Mouse (Mus musculus) small intestine, adult 10 weeks (tissue): ENCODE data around the gene Cyp4f17. TPM values are rescaled to one million over a fixed set of nuclear protein-coding genes. Genes with fewer than 3 reads are reported as not detected.

Experiments used
- polyA plus RNA-seq: library from polyadenylated mRNA; stranded (reverse); fragments of 350-450 nt; fragmentation: Illumina TruSeq; extraction: RNeasy Lipid Tissue Mini Kit (QIAGEN cat#74804); gene quantifications from one replicate; pipeline ENCODE4 v1.2.3, GENCODE M21; 2014; ENCODE audit warnings: low replicate concordance

The Cyp4f17 gene
- 0.37 TPM for polyA plus RNA-seq

DNA sequence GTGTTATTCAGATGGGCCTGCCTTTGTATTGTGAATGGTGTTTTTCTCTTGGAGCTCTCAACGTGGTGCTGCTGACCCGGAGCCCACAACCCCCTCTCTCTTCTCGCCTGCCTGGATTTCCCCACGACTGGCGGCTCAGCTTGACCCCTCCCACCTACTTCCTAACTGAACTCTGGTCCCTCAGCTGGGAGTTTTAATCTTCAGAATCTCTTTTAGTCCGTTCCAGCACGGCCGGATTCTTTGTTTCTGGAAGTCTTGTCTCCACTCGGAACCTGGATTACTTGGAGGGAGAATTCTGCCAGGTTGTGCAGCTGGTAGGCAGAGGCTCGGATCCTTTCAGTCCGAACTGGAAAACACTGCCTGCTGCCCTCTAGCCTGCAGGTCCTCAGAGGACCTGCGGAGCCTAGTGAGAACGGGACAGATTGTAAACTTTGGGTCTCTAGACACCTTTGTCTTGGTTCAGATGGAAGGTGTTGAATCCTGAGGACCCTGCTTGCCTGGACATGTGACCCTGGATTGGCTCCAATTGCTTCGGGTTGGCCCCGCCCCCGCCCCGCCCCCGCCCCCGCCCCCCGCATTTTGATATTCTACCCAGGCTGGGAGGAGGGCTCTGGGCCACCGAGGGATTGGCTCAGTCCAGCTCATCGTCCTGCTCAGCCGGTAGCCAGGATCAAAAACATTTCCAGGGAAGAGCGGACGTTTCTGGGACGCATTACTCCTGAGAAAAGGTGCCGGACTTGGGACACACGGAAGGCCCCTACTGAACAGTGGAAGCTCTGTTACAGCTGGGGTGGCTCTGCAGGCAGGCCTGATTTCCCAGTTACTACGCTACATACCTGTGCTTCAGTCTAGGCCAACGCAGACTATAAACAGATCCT lies at the start of gene Cyp4f17:
Cyp4f17 (plus strand) TSS at position 200 of the 878 bp plus-strand sequence.

DNA sequence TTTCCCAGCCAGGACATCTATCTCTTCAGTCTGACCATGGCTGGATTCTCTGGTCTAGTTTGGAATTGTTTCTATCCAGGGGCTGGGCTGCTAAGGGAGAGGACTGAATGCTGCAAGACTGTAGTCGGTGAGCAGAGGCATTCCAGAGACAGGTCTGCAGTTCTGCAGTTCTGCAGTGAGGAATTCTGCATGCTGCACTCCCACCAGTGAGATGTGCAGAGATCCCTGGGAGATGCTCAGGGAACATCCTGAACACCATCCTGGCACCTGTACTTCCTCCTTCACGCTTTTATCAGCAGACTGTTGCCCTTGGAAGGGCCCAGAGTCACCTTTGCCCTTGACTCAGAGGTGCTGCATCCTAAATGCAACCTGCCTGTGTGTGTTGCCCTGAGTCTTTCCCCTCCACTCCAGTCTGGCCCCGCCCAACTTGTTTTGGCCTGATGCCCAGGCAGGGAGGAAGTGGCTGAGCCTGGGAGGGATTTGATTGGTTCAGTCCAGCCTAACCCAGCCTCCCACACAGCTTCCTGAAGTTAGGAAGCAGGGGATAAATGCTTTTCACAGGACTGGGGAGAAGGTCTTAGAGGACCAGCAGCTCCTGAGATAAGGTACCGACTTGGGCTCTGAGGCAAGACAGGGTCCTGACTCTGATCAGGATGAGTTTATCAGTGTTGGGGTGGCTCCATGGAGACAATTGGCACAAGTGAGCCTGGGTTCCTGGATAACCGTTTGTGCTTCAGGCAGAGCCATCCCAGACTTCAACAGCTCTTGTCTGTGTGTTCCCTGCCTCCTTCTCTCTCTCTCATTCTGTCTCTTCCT lies 30.4 kb downstream of the Cyp4f17 start, which contains the start of gene Cyp4f16:
Cyp4f16 (plus strand) TSS at position 508 of the 816 bp plus-strand sequence.

Other genes with a start within 250 kb of the Cyp4f17 start
- 22.9 TPM for gene Brd4, start 221.3 kb upstream of the Cyp4f17 start, polyA plus RNA-seq
- 82.2 TPM for gene Akap8, start 184.8 kb upstream of the Cyp4f17 start, polyA plus RNA-seq
- gene Akap8l, start 155.4 kb upstream of the Cyp4f17 start, polyA plus RNA-seq = 7.8 TPM
- 3.0 TPM for gene Wiz, start 116.6 kb upstream of the Cyp4f17 start, polyA plus RNA-seq
- 0.89 TPM for gene Rasal3, start 102.5 kb upstream of the Cyp4f17 start, polyA plus RNA-seq
- 0.74 TPM for gene Pglyrp2, start 81.9 kb upstream of the Cyp4f17 start, polyA plus RNA-seq
- not detected for gene Cyp4f39, start 53.3 kb upstream of the Cyp4f17 start, polyA plus RNA-seq
- gene Cyp4f16, start 30.5 kb downstream of the Cyp4f17 start, polyA plus RNA-seq = 42.5 TPM
- not detected for gene Cyp4f37, start 115.3 kb downstream of the Cyp4f17 start, polyA plus RNA-seq
- 21.5 TPM for gene Cyp4f40, start 152.8 kb downstream of the Cyp4f17 start, polyA plus RNA-seq
- gene Cyp4f15, start 179.6 kb downstream of the Cyp4f17 start, polyA plus RNA-seq = 0.74 TPM